ENCODE assay signal across 10 mouse cellular contexts in genomic region chr5:112132746-112133145, GRCm38 (mm10).
A peak's percentile ranks its signal among the peaks of the same experiment; 100 is the strongest.
DNase-seq lines count a peak whose midpoint lies in the region; ATAC-seq lines count a peak whose summit lies in the region.
"Had no signal": no experiment of that assay in that cellular context is flagged by ENCODE, and none has a peak within 500 bp of the region (broad histone marks: within the 10 kb centered on the region; RNA-seq: fewer than 3 reads in every experiment).

No protein-coding gene starts in this region.

- no peaks in the 10 kb centered on the region for H3K27me3 ChIP-seq in forebrain, embryonic 15.5 days
- peaks cover 3% of the 10 kb centered on the region; the same call in 1 of the 2 replicates for H3K27me3 ChIP-seq in forebrain, embryonic 12.5 days
- H3K27me3 ChIP-seq in kidney, embryonic 15.5 days, result 0 out of 2 replicates have a peak, but pooled peaks cover 3% of the 10 kb centered on the region
- H3K27me3 ChIP-seq: midbrain, embryonic 12.5 days had no signal

- no peak overlapping the region for H3K9ac ChIP-seq in forebrain, embryonic 15.5 days (replicated peaks)
- no peak overlapping the region for H3K9ac ChIP-seq in forebrain, embryonic 12.5 days
- H3K9ac ChIP-seq in kidney, embryonic 15.5 days, result no peak overlapping the region
- H3K9ac ChIP-seq: midbrain, embryonic 12.5 days had no signal

- WGBS in forebrain, embryonic 15.5 days, result 78% methylated on average over 1 of the region's 1 CpGs
- 92% methylated on average over 1 of the region's 1 CpGs for WGBS in forebrain, embryonic 12.5 days
- WGBS in kidney, embryonic 15.5 days, result 94% methylated on average over 1 of the region's 1 CpGs

- ATAC-seq in forebrain, embryonic 15.5 days (replicated peaks), result peak; percentile 14; the same call in 1 of the 2 replicates
- no peak for ATAC-seq in forebrain, embryonic 12.5 days (ENCODE audit: low FRiP score)
- ATAC-seq in kidney, embryonic 15.5 days (replicated peaks; ENCODE audit: low FRiP score), result no peak
- ATAC-seq: CD4-positive, CD25-positive, alpha-beta regulatory T cell, adult 4 months had no signal

- no peaks in the 10 kb centered on the region for H3K9me3 ChIP-seq in forebrain, embryonic 15.5 days
- no peaks in the 10 kb centered on the region for H3K9me3 ChIP-seq in forebrain, embryonic 12.5 days
- no peaks in the 10 kb centered on the region for H3K9me3 ChIP-seq in kidney, embryonic 15.5 days (replicated peaks)
- H3K9me3 ChIP-seq: midbrain, embryonic 12.5 days had no signal

- H3K4me3 ChIP-seq in forebrain, embryonic 15.5 days, result no peak overlapping the region
- no peak overlapping the region for H3K4me3 ChIP-seq in forebrain, embryonic 12.5 days (replicated peaks)
- no peak overlapping the region for H3K4me3 ChIP-seq in kidney, embryonic 15.5 days (replicated peaks)
- H3K4me3 ChIP-seq: midbrain, embryonic 12.5 days had no signal

- peaks cover 46% of the 10 kb centered on the region for H3K4me1 ChIP-seq in forebrain, embryonic 15.5 days
- peaks cover 35% of the 10 kb centered on the region for H3K4me1 ChIP-seq in forebrain, embryonic 12.5 days
- no peaks in the 10 kb centered on the region for H3K4me1 ChIP-seq in kidney, embryonic 15.5 days

- no peak overlapping the region for H3K4me2 ChIP-seq in forebrain, embryonic 15.5 days (replicated peaks)
- no peak overlapping the region for H3K4me2 ChIP-seq in forebrain, embryonic 12.5 days
- no peak overlapping the region for H3K4me2 ChIP-seq in kidney, embryonic 15.5 days
- H3K4me2 ChIP-seq: midbrain, embryonic 12.5 days had no signal

- peak overlapping the region; percentile 87 for H3K27ac ChIP-seq in forebrain, embryonic 15.5 days (replicated peaks)
- H3K27ac ChIP-seq in forebrain, embryonic 12.5 days, result no peak overlapping the region
- no peak overlapping the region for H3K27ac ChIP-seq in kidney, embryonic 15.5 days

- no peaks in the 10 kb centered on the region for H3K36me3 ChIP-seq in forebrain, embryonic 15.5 days
- H3K36me3 ChIP-seq in forebrain, embryonic 12.5 days (replicated peaks), result no peaks in the 10 kb centered on the region
- no peaks in the 10 kb centered on the region for H3K36me3 ChIP-seq in kidney, embryonic 15.5 days
- H3K36me3 ChIP-seq: midbrain, embryonic 12.5 days had no signal

- DNase-seq in kidney, adult 8-10 months, result peak; percentile 28 to 31
- DNase-seq in right cerebral cortex, adult 18-20 months, result peak; percentile 9
- DNase-seq in right cerebral cortex, postnatal 14 days, result no peak
- DNase-seq in spleen, adult 12 weeks (ENCODE audit: low spot score), result no peak
- DNase-seq: gastrocnemius, postnatal 14 days had no signal

Comparison
In these comparisons a context has a peak if more than half of its experiments do, and no peak if none do; other contexts are left out.
1. DNase-seq: peak in kidney, adult 8-10 months (2 of 2) and right cerebral cortex, adult 18-20 months (single experiment); none in right cerebral cortex, postnatal 14 days (single experiment) and spleen, adult 12 weeks (single experiment).